Mouse (Mus musculus): Measurements from ENCODE around the gene Alox5.
A peak's percentile ranks its signal among the peaks of the same experiment; 100 is the strongest.
"Not testable (repeated sequence)": the region's sequence is repeated elsewhere in the genome, so short reads cannot be mapped to it uniquely, and the experiment has no call there.

Alox5 gene

DNA sequence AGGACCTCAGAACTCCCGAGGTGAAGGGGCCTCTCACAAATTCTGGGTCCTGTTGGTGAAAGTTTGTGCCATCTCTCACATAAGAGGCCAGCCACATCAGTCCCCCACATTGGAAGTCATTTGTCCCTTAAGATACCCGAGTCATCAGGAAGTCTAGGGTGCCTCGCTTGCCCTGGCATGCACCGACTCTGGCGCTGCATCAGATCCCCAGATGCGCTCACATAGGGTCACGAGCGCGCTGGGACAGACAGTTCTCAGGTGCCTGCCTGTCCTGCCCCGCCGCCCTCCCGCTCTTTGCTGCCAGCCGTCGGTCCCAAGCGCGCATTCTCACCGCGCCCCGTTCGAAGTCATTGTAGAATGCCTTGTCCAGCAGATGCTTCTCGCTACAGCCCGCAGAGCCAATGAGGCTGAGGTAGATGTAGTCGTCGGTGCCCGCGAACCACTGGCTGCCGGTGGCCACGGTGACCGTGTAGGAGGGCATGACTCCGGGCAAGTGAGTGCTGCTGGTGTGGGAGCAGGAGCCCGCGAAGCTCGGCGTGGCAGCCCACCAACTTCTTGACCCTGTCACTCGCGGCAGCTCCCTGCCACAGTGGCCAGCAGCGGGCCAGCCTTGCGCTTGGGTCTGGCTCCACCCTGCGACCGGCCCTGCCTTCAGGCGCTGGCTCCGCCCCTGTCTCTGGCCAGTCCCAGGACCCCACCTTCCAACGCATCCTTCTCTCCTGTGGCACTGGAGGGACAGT, at the start of gene Alox5:
Alox5 (minus strand) TSS at position 635 of the 740 bp plus-strand sequence.
- DNase-seq, result no peak

DNA sequence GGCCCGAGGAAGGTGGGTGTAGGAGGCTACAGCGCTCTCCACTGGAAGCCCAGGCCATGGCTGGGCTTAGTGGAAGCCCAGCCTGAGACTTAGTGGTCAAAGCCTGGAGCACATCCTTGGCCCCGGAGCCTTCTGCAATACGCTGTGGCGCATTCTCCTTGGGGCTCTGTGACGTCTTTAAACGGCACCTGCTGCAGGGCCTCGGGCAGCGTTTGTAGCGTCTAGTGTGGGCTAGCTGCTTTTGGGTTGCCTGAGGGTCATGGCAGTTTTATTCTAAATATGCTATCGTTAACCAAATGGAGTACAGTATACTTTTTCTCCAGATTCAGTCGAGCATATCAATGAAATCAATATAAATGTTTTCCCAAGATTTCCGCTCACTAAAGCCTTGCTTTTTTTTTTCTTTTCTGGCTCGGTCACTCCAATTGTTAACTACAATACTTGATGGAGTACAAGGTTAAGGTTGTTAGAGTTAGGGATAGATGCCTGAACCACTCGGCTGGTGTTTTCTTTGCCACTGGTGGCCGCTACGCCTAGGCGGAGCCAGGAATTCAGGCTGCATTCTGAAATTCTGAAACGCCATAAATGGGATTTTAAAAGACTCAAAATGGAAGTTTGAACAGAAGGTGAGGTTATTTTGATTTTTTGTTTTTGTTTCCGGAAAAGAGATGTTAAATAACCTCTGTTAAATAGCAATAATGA, 45.5 kb upstream of the Alox5 start, which contains the start of gene Olfr212:
Olfr212 (plus strand) TSS at position 215 of the 702 bp plus-strand sequence.
- not testable (repeated sequence) for DNase-seq

GRCm38 (mm10) chr6:116495960-116496359, 35.0 kb upstream of the Alox5 start:
- no peak for DNase-seq

DNA sequence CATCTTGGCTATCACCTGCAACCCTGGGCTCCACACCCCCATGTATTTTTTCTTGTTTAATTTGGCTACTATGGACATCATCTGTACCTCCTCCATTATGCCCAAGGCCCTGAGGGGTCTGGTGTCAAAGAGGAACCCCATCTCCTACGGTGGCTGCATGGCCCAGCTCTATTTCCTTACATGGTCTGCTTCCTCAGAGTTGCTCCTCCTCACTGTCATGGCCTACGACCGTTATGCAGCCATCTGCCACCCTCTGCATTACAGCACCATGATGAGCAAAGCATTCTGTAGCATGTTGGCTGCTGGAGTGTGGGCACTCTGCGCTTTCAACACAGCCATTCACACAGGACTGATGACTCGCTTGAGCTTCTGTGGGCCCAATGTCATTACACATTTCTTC, 32.8 kb upstream of the Alox5 start:
- DNase-seq, result no peak

- no peak for DNase-seq
Observed at GRCm38 (mm10) chr6:116488791-116489190, 27.8 kb upstream of the Alox5 start, which contains the start of gene Olfr211. TSS of gene Olfr211 (plus strand) at chr6:116489091.

DNA sequence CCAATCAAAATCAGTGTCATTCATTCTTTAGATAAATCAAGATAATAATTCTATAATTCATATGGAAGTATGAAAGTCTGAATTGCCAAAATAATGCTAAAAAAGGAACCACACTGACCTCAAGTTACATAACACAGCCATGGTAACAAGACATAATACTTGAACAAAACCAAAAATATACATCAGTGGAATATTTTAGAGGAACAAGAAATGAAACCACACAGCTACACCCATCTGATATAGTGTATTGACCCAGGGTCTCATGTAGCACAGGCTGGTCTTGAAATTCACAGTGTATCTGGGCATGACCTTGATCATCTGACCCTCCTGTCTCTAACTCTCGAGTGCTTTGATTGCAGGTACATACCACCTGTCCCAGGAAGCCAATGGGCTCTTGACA, 25.9 kb upstream of the Alox5 start:
- DNase-seq, result no peak

GRCm38 (mm10) chr6:116485081-116485480, 24.1 kb upstream of the Alox5 start:
- DNase-seq, result no peak

DNA sequence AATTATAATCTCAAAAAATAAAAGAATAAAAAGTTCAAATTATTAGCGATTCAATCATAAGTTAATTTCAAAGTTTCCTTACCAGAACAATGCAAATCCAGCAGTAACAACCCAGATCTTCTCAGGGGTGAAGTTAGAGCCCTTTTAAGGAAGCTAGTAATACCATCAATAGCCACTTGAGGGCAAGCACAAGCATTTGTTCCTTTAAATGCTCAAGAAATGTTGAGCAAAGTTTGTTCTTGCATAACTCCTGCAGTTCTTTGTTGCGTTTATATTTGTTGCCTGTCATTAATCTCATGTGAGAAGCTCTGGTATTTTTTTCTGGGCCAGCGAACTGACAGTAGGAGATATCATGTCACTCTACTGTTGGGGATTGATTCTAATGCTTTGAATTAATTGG, 7.1 kb upstream of the Alox5 start:
- no peak for DNase-seq

GRCm38 (mm10) chr6:116459232-116459631, 1.7 kb downstream of the Alox5 start:
- DNase-seq, result no peak

DNA sequence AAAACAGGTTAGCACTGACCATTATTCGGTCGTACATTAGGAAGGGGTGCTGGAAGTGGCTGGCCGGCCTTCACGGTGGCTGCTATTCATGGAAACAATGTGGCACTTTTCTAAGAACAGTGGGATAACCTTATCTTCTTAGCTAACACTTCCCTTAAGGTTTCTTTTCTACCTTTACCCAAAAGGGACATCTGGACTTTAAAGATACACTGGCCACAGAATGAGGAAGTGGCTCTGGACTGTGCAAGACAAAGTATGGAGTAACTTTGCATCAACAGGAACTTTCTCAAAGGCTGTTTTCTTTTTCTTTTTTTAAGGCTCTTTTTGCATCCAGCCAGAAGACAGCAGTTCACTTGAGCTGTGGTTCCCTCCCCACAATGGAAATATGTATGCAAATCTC, 2.2 kb downstream of the Alox5 start:
- DNase-seq, result no peak

- DNase-seq, result no peak
Observed at GRCm38 (mm10) chr6:116456482-116456881, 4.5 kb downstream of the Alox5 start.

GRCm38 (mm10) chr6:116455781-116456180, 5.2 kb downstream of the Alox5 start:
- DNase-seq, result no peak

GRCm38 (mm10) chr6:116440849-116441248, 20.1 kb downstream of the Alox5 start:
- no peak for DNase-seq

DNA sequence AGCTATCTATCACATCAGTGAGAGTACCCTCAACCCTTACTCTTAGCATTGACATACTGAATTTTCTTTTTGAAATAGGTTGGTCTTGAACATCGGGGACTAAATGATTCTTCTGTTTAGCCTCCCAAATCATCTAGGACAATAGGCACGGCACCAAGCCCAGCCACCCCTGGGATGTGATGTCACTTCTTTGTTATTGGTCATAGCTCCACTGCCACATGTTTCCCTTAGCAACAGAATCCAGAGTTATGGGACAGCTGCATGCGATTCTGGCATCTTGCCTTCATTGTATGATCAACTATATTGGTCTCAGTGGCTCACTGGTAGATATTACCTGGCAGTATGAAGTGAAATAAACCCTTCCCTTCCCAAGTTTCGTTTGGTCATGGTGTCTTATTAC, 20.5 kb downstream of the Alox5 start:
- DNase-seq, result no peak

DNA sequence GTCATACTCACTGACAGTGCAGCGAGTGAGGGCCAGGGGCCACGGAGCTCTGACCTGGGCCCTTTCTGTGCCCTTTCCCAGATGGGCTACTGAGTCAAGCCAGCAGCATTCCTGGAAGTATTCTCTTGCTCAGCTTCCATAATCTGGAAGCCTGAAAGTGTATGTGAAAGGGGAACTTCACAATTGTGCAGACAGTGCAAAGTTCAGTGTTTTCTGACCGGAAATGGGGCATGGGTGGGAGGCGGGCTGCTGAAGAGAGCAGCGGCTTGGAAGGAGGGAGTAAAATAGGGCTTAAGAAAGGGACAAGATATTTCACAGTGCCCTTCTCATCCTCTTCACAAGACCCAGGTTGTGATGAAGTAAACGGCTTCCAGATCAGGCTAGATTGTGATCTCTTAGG, 21.4 kb downstream of the Alox5 start:
- no peak for DNase-seq

- DNase-seq, result no peak
Observed at GRCm38 (mm10) chr6:116438864-116439263, 22.1 kb downstream of the Alox5 start.

DNA sequence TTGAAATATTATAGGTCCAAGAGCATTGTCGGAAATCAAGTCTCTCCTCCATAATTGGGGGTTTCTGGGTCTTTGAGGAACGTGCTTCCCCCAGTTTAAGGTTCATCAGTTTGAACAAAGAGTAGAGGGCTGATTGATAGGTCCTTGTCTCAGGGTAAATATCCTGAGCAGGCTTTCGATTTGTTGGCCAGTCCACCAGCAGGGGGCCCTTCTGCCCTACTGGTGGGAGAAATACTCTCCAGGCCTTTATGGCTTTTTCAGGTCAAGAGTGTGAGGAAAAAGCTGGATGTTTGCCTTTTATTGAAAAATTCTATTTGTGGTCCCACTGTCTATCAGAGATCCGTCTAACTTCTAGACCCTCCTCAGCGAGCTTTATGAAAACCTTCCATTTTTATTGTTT, 32.7 kb downstream of the Alox5 start:
- no peak for DNase-seq

- no peak for DNase-seq
Observed at GRCm38 (mm10) chr6:116427552-116427951, 33.4 kb downstream of the Alox5 start.

GRCm38 (mm10) chr6:116423664-116424063, 37.3 kb downstream of the Alox5 start:
- DNase-seq, result peak; percentile 56

GRCm38 (mm10) chr6:116422991-116423390, 38.0 kb downstream of the Alox5 start:
- DNase-seq, result no peak

DNA sequence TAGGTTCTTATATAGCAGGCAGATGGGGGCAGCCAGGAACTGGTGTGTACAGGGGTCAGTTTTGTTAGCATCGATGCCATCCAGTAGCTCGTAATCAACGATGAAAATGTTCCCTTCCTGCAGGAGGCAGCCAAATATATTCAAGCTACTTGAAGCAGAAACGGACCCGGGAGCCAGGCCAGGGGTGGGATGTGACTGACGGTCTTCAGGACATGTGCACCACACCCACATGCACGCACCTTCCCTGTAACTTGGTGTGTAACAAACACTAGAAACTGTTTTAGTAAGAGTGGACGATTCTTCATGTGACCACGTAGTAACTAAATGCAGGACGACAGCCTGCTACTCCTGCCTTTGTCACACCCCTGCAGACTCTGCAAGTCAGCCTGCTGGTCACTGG, 40.7 kb downstream of the Alox5 start:
- DNase-seq, result no peak

- no peak for DNase-seq
Observed at GRCm38 (mm10) chr6:116419699-116420098, 41.3 kb downstream of the Alox5 start.

- no peak for DNase-seq
Observed at GRCm38 (mm10) chr6:116418487-116418886, 42.5 kb downstream of the Alox5 start.
